Mouse (Mus musculus): Measurements from ENCODE around the gene Lin9.

Gene Lin9

GRCm38 (mm10) chr1:180708935-180709776, 68.2 kb downstream of the Lin9 start:
- DNase-seq, result no peak

GRCm38 (mm10) chr1:180718756-180719155, 77.8 kb downstream of the Lin9 start:
- DNase-seq, result no peak

- no peak for DNase-seq
These were observed 78.5 kb downstream of the Lin9 start for GRCm38 (mm10) chr1:180719483-180719882.

GRCm38 (mm10) chr1:180719951-180720689, 79.2 kb downstream of the Lin9 start:
- DNase-seq, result peak; percentile 77

GRCm38 (mm10) chr1:180722608-180723007, 81.7 kb downstream of the Lin9 start:
- DNase-seq, result no peak

- DNase-seq, result no peak
These were observed 82.8 kb downstream of the Lin9 start for GRCm38 (mm10) chr1:180723701-180724238.

GRCm38 (mm10) chr1:180725704-180726179, 84.8 kb downstream of the Lin9 start, which contains the start of gene Acbd3:
Gene Acbd3 (plus strand): TSS chr1:180726043.
- DNase-seq, result peak; percentile 88

- no peak for DNase-seq
These were observed 85.2 kb downstream of the Lin9 start for GRCm38 (mm10) chr1:180726183-180726582.

- no peak for DNase-seq
These were observed 88.3 kb downstream of the Lin9 start for GRCm38 (mm10) chr1:180729231-180729630.
